Mouse (Mus musculus) liver, embryonic 14.5 days (tissue): ENCODE data around the gene Fcgr1. TPM values are rescaled to one million over a fixed set of nuclear protein-coding genes. Genes with fewer than 3 reads are reported as not detected.
A peak's percentile ranks its signal among the peaks of the same experiment; 100 is the strongest.

Experiments used
- ATAC-seq: fragments of 200-750 bp; cut with Nextera tagmentation; 2 replicates; pipeline ENCODE4 v1.8.0; 2017; ENCODE audit warnings: moderate number of reproducible peaks, mild to moderate bottlenecking, moderate library complexity; ENCODE audit not compliant: insufficient read depth
- DNase-seq, 3 experiments: peaks; one replicate each; pipeline ENCODE4 v3.0.0-alpha.2; 2012 to 2013; ENCODE audit warnings: low read depth in 3 of 3, low spot score in 3 of 3
- H3K27ac ChIP-seq: fragments of 300-500 bp; sonication (generic); 2 replicates; pipeline ENCODE4 v1.5.1; 2014; ENCODE audit warnings: moderate library complexity, mild to moderate bottlenecking, control low read depth, inconsistent platforms
- H3K27me3 ChIP-seq: fragments of 300-500 bp; sonication (generic); 2 replicates; pipeline ENCODE4 v1.6.1; 2014; ENCODE audit warnings: mild to moderate bottlenecking, low read length, moderate library complexity; ENCODE audit not compliant: control insufficient read depth, insufficient read depth
- H3K36me3 ChIP-seq: fragments of 300-500 bp; sonication (generic); replicated peaks from 2 replicates; pipeline ENCODE4 v1.6.1; 2014; ENCODE audit warnings: low read depth; ENCODE audit not compliant: control insufficient read depth, insufficient read depth
- H3K4me1 ChIP-seq, 2 experiments: fragments of 200-500 bp in 1 of 2; fragments of 300-500 bp in 1 of 2; sonication (generic) in 1 of 2; replicated peaks; 2 replicates each; pipeline ENCODE4 v1.6.1; 2012 to 2014; ENCODE audit warnings: antibody characterized with exemption in 1 of 2, inconsistent platforms in 1 of 2, low read length in 1 of 2; ENCODE audit not compliant: control insufficient read depth in 2 of 2, insufficient read depth in 2 of 2
- H3K4me2 ChIP-seq: fragments of 300-500 bp; sonication (generic); 2 replicates; pipeline ENCODE4 v1.6.1; 2014; ENCODE audit warnings: low read depth, mild to moderate bottlenecking, control low read depth, moderate library complexity
- H3K4me3 ChIP-seq, 2 experiments: fragments of 200-500 bp in 1 of 2; fragments of 300-500 bp in 1 of 2; sonication (generic) in 1 of 2; 2 replicates each; pipeline ENCODE4 v1.5.1; 2012 to 2014; ENCODE audit warnings: low read depth in 2 of 2, low read length in 2 of 2, mild to moderate bottlenecking in 2 of 2, control low read depth in 1 of 2, inconsistent platforms in 1 of 2, moderate library complexity in 1 of 2; ENCODE audit not compliant: insufficient read depth in 1 of 2
- H3K9ac ChIP-seq: fragments of 300-500 bp; sonication (generic); replicated peaks from 2 replicates; pipeline ENCODE4 v1.6.1; 2014; ENCODE audit warnings: mild to moderate bottlenecking, control low read depth, moderate library complexity
- H3K9me3 ChIP-seq: fragments of 300-500 bp; sonication (generic); 2 replicates; pipeline ENCODE4 v1.6.1; 2016; ENCODE audit warnings: low read length, mixed read lengths; ENCODE audit not compliant: control insufficient read depth
- CTCF ChIP-seq: IDR thresholded peaks from 2 replicates; pipeline ENCODE4 v1.5.1; 2016; ENCODE audit warnings: antibody characterized with exemption, low read depth, control low read depth
- EP300 ChIP-seq: IDR thresholded peaks from 2 replicates; pipeline ENCODE4 v1.6.1; 2016; ENCODE audit warnings: antibody characterized with exemption, low read depth
- WGBS: fragments of 180-500 bp; shearing (Covaris S2); extraction: QIAGEN DNeasy Blood & Tissue Kit; methylation state at CpG from one replicate; pipeline ENCODE4 v1.1.7; 2014; ENCODE audit not compliant: insufficient replicate concordance; 5-methylcytosine and 5-hydroxymethylcytosine counted together
- polyA plus RNA-seq, 2 experiments: library from polyadenylated mRNA; depleted of rRNA in 1 of 2; stranded (reverse) in 1 of 2; unstranded in 1 of 2; fragments of >200 nt; fragmentation: Nextera tagmentation in 1 of 2; extraction: Ambion mirVana in 1 of 2; gene quantifications; 2 replicates each; pipeline versions ENCODE4 v1.2.1 to v1.2.3; 2012 to 2014

Fcgr1 gene
- polyA plus RNA-seq, 2 experiments: 2.8 to 5.6 TPM

- WGBS: 3% methylated on average over 36 of the region's 36 CpGs
- H3K4me2 ChIP-seq: peak overlapping the region; percentile 75
- H3K27ac ChIP-seq: no peak overlapping the region
- H3K27me3 ChIP-seq: peaks cover 81% of the 10 kb centered on the region
- H3K4me3 ChIP-seq: peak overlapping the region; percentile 47 to 50
- H3K9me3 ChIP-seq: no peaks in the 10 kb centered on the region
- no peak for TF ChIP-seq CTCF
- no peak for TF ChIP-seq EP300
- DNase-seq: no peak
- H3K9ac ChIP-seq: no peak overlapping the region; the same call in 1 of the 2 replicates
- no peaks in the 10 kb centered on the region for H3K36me3 ChIP-seq
- H3K4me1 ChIP-seq: peaks cover 0 to 17% of the 10 kb centered on the region in 2 experiments; a peak in 3 of 4 replicates
- ATAC-seq: no peak; the same call in 1 of the 2 replicates
Measured at GRCm38 (mm10) chr3:96334175-96335162, 40.7 kb upstream of the Fcgr1 start.

GRCm38 (mm10) chr3:96333396-96334174 is 39.8 kb upstream of the Fcgr1 start:
- no peak for ATAC-seq
- 2% methylated on average over 25 of the region's 25 CpGs for WGBS
- no peak overlapping the region; the same call in 1 of the 2 replicates for H3K9ac ChIP-seq

GRCm38 (mm10) chr3:96332631-96333395 is 39.0 kb upstream of the Fcgr1 start:
- no peak overlapping the region for H3K9ac ChIP-seq
- WGBS: 3% methylated on average over 27 of the region's 27 CpGs
- H3K27me3 ChIP-seq: peaks cover 77% of the 10 kb centered on the region

More at GRCm38 (mm10) chr3:96333396-96334174, 39.8 kb upstream of the Fcgr1 start:
- Histone ChIP-seq H3K36me3 (no peaks in the 10 kb centered on the region), H3K4me2 (peak overlapping the region; percentile 75), H3K27me3 (peaks cover 83% of the 10 kb centered on the region), H3K27ac (no peak overlapping the region), H3K9me3 (no peaks in the 10 kb centered on the region), H3K4me3 (peak overlapping the region; percentile 47 to 50), H3K4me1 (peaks cover 0 to 20% of the 10 kb centered on the region in 2 experiments; a peak in 3 of 4 replicates)
- TF ChIP-seq CTCF: no peak
- no peak for TF ChIP-seq EP300
- DNase-seq: no peak

GRCm38 (mm10) chr3:96332000-96332399 is 38.2 kb upstream of the Fcgr1 start:
- TF ChIP-seq EP300: no peak
- no peak for TF ChIP-seq CTCF
- WGBS: 11% methylated on average over 14 of the region's 14 CpGs
- ATAC-seq (no peak), DNase-seq (no peak)
- no peak overlapping the region for H3K27ac ChIP-seq
- H3K4me3 ChIP-seq: peak overlapping the region; percentile 5 to 35; a peak in 1 of 4 replicates
- H3K4me1 ChIP-seq: peaks cover 0 to 17% of the 10 kb centered on the region in 2 experiments; a peak in 3 of 4 replicates
- peak overlapping the region; percentile 75 for H3K4me2 ChIP-seq
- no peaks in the 10 kb centered on the region for H3K36me3 ChIP-seq
- H3K9me3 ChIP-seq: no peaks in the 10 kb centered on the region
- no peak overlapping the region for H3K9ac ChIP-seq
- H3K27me3 ChIP-seq: peaks cover 69% of the 10 kb centered on the region

More at GRCm38 (mm10) chr3:96332631-96333395, 39.0 kb upstream of the Fcgr1 start:
- no peaks in the 10 kb centered on the region for H3K36me3 ChIP-seq
- H3K4me2 ChIP-seq: peak overlapping the region; percentile 75
- no peak for TF ChIP-seq CTCF
- no peak for TF ChIP-seq EP300
- ATAC-seq (peak; percentile 57), DNase-seq (peak; percentile 19 to 59 (median 47))
- peaks cover 0 to 17% of the 10 kb centered on the region in 2 experiments; a peak in 3 of 4 replicates for H3K4me1 ChIP-seq
- H3K9me3 ChIP-seq: no peaks in the 10 kb centered on the region
- H3K4me3 ChIP-seq: peak overlapping the region; percentile 47 to 49
- H3K27ac ChIP-seq: no peak overlapping the region
